Mouse (Mus musculus) mesoderm, embryonic 11.5 days (tissue): ENCODE measurements around the gene Gnptg.
A peak's percentile ranks its signal among the peaks of the same experiment; 100 is the strongest.

Experiments
- DNase-seq: peaks from one replicate; pipeline ENCODE4 v3.0.0-alpha.2; 2012; ENCODE audit warnings: low read depth, low spot score

Gnptg gene

DNA sequence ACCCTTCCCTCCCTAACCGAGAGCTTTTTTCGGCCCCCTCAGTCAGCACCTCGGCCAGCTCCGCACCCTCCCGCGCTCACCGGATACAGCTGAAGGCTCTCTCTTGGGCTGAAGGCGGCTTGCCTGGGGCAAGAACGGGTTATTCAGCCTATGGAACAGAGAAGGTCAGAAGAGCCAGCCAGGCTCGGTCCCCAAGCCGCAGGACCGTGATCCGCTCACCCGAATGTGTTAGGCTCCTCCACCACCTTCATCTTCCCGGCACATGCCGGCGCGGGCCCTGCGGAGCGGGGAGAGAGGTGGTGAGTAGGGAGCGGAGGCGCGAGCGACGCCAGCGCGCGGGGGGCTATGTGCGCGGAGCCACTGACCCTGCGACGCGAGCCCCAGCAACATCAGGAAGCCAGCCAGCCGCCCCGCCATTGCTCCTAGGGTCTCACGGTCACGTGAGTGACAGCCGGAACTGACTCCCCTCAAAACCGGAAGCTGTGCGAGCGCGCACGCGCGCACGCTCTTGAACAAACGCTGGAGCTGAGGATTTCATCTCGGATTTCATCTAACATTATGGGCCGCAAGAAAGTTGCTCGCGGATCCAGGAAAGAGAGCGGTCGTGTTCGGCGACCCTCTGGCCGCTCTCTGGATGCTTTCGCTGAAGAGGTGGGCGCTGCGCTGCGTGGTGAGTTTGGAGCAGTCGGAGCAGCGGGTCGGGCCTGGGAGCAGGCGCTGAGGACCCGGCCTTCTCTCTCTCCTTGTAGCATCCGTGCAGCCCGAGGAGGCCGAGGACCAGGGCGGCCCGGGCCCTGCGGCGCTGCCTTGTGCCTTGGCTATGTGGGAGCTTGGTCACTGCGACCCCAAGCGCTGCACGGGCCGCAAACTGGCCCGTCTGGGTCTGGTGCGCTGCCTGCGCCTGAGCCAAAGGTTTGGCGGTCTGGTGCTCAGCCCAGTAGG is at the start of gene Gnptg, which contains the start of gene Tsr3:
Gene Gnptg (minus strand): TSS at position 430 of the 942 bp plus-strand sequence.
Gene Tsr3 (plus strand): TSS at position 476 of the 942 bp plus-strand sequence.
- peak; percentile 97 for DNase-seq

DNA sequence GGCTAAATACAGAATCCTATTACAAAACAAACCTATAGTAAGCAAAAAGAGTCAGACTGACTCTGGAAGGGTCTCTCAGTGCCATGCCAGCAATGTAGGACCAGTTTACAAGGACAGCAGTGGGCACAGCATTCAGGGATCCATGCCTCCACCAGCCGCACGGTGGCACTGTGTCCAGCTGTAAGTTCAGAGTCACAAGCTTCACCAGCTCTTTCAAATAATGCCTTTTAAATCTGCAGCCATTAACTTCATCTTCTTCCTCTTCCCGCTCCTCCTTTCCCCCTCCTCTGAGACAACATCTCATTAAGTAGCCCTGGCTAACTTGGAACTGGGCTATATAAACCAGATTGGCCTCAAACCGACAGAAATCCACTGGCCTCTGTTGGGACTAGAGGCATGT is 48.9 kb upstream of the Gnptg start:
- peak; percentile 45 for DNase-seq

DNA sequence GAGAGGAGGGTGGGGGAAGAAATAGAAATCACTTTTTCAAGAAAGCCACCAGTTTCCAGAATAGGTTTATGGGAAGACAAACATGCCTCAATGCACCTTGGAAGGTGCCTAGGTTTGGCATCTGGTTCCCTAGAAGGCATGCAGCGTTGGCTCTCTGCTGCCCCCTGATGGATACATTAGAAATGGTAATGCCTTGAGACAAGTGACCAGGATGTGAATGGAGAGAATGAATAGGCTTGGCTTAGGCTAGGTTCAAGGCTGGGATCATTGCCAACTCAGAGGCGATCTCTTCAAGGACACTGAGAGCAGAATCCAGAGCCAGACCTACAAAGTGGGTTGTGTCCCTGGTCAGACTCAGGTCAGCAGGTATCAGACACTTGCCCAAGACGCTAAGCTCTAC is 45.1 kb upstream of the Gnptg start:
- peak; percentile 78 for DNase-seq

DNA sequence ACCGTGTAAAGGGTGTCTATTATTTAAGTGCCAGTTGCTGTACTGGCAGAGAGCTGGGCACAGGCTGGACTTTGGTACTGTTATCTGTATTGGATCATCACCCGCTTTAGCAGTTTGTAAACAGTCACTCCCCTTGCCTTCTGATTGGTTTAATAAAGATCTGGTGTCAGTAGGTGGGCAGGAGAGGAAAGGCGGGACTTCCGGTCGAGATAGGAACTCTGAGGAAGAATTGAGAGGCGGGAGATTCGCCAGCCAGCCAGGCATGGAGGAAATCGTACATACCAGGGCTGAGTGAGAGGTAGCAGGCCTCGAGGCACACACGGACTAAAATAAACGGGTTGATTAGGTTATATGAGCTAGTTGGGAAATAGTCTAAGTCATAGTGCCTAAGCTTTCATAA is 42.2 kb upstream of the Gnptg start:
- DNase-seq = no peak

DNA sequence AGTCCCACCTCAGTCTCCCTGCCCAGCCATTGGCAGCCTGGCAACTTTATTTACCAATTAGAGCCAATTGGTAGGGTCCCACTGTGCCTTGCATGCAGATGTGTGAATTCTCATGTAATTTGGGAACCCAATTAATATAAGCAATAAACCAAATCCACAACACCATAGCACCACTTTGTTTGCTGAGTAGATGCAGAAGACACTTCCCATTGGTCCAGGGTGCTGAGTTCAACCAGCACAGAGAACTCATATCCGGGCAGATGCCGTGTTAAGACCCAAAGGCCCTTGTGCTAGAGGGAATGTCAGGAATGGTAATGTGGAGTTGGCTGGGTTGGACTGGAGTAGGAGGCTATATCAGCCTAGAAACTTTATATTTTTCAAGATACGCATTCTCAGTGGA is 35.9 kb upstream of the Gnptg start:
- DNase-seq = no peak

DNA sequence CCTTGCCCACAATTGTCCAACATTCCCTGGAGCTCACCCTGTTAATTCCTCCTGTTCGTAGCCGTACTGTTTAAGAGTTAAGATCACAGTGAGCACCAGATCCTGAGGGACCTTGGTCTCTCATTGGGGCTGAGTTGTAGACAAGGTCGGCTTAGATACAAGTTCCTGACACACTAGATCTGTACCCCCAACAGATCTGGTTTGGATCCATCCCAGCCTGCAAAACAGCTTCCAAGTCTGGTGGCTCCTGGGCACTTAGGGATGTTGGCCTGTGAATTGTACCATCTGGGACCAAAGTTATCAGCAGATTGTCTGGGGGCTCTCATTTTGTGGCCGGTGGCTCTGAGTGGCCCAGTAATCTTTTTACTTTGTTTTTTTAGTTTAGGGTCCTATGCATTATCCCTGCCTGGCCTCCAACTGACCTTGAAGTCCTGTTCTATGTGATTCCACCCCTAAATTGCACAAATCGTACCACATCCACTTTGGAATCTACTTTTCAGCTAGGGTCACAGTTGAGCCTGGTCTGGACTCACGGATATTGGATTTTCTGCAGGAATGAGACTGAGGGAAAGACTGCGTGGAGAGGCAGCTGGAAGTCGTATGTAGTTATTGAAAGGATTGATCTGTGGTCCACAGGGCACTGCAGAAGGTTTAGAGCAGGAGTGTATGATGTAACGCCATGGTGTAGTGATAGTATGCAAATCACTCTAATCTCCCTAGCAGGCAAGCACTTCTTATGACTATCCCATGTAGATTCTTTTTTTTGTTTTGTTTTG is 34.8 kb upstream of the Gnptg start, which contains the start of gene Ube2i:
Gene Ube2i (minus strand): TSS at position 52 of the 776 bp plus-strand sequence.
- DNase-seq = no peak

DNA sequence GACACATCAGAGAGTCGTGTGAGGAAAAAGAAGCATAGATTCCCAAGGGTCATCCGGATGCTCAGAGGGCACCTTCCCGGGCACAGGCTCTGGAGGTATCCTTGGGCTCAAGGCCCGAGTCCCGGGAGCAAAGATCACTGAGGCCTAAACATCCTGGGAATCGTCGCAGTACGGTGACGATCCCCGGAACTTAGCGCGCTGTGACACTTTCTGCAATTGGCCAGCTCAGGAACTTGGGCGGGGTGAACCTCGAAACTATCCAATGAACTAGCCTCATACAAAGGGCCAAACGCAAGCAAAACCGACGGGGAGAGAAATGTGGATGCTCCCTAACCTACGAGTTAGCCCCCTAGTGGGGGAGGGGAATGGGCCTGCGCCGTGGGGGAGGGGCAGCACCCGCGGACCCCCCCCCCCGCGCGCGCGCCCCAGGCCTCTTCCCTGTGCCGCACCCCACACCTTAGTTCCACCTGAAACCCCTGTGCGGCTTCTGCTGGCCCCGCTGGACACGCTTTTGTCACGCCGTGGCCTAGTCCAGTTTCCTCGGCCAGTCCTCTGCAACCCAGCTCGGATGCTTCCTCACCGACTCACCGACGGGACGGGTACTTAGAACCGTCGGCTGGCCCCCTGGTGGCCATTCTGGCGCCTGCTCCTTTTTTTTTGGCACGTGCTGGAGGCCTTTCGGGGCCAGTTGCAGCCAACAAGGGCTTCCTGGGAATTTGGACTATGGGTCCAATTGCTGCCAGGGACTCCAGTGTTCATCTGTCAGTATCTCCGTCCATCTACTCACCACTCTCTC is 34.0 kb upstream of the Gnptg start:
- DNase-seq = peak; percentile 98

DNA sequence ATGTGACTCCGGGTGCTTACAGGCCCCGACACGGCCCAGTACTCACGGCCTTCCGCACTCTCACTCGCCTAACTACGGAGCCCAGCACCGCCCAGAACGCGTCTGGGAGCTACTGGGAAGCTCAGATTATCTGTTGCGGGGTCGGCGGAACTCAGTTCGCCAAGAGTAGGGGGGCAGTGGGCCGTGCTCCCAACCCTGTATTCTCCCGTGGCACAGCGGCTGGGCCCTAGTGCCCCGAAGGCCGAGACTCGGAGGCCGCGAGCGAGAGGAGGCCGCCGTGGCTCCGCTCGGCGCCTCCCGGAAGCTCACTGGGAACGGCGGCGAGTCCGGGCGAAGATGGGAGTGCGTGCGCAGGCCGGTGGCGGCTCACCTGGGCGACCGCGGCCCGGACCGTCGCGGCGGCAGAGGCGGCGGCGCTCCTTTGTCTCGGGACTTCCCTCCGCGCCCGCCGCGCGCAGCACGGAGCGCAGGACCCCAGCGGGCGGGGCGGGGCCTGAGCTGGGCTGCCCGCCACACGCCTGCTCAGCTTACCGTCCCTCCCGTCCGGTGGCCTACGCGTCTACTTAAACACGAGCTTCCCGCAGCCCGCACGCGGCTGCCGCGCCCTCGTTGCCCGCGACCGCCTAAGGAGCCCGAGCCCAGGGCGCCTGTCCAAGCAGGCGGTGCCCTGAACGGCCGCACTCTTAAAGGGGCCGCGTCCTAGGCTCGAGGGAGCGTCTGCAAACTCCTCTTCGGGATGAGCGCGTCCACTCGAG is 33.2 kb upstream of the Gnptg start:
- peak; percentile 92 for DNase-seq

DNA sequence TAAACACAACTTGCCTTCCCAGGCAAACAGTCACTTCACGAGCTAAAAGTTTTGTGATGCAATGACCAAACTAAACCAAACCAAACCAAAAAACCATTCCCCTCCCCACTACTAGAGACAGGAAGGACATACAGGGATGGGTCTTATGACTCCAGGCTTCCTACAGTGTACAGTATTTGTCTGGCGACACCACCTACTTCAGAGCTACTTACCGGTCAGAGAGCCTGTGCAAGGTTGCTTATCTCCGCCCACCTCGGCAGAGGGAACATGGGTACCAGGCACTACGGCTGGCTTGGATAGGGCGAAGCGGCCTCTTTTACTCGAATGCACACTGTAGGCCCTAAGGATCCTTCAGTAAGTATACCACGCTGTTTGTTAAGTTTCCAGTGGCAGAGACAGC is 32.4 kb upstream of the Gnptg start:
- DNase-seq = no peak

DNA sequence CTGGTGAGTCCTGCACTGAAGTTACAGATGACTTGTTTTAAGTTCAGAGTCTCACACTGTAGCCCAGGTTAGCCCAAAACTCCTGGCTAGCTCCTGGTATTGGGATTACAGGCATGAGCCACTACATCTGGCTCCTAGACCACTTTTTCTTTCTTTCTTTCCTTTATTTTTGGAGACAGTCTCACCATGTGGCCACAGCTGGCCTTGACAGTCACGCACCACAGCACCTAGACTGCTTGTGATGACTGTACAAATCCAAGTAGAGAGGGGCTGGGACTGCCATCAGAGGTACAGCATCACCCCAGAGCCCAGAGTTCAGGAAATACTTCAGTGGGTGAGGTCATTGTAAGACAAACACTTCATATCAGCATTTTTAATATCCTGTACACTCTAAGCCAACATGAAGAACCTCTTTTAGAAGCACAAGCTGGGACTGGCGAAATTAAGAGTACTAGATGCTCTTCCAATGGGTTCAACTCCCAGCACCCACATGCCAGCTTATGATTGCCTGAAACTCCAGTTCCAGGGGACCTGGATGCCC is 30.9 kb upstream of the Gnptg start:
- no peak for DNase-seq

DNA sequence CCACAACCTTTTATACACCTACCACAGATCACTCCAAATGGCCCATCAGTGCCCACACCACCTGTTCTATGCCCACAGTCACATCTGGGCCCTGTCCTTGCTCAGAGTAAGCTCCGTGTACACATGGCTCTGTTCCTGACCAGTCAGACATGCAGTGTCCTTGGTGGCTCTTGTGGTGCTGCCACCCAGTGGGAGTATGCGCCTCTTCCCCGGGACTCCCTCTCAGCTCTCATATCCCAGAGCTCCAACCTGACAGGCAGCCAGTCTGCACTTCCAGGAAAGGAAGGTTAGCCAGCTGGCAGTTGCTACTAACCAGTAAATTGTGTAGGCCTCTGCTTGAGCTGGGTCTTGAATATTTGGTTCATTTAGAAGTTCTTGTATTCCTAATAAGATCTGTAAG is 24.5 kb upstream of the Gnptg start:
- no peak for DNase-seq

DNA sequence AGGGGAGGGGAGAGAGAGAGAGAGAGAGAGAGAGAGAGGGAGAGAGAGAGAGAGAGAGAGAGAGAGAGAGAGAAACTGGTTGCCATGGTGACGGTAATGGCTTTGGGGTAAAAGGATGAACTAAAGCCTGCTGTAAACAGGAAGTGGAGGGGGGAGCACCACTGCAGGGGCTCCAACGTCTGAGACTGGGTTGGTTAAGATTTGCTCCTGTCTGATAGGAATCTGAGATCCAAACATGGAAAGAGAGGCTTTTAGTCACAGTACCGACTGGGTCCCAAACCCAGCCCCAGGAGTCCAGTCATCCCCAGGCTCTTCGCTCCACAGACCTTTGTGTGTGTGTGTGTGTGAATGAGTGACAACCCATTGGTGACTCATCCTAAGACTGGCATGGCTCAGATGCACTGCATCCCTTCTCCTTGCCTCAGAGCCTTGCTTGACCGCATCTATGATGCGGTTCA is 17.9 kb upstream of the Gnptg start:
- no peak for DNase-seq

DNA sequence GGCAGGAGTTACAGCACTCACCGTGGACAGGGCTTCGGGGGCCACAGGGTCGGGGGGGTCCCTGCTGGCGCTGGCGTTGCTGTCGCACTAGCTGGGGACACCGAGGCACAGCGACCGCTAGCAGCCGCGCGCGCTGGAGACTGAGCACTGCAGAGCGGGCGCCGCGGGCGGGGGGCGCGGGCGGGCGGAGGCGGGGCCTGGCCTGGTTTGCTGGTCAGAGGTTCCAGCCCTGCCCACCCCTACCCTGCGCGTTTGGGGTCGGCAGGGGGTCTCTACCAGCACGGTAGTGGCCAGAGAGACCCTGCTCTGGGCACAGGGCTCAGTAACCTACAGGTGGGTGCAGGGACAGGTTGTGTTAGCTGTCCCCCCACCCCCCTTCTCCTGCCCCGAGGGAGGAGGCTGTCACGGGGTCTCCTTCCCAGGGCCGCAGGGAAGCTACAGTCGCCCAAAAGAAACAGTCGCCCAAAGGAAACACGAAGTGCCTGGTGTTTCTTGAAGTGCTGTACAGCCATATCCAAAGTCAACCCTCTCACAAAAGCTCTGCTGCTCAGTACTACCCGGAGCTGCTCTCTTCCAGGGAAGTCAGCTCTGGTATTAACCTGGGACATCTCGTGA is 16.3 kb upstream of the Gnptg start, which contains the start of gene Baiap3:
Gene Baiap3 (minus strand): TSS at position 225 of the 615 bp plus-strand sequence.
- DNase-seq = no peak

DNA sequence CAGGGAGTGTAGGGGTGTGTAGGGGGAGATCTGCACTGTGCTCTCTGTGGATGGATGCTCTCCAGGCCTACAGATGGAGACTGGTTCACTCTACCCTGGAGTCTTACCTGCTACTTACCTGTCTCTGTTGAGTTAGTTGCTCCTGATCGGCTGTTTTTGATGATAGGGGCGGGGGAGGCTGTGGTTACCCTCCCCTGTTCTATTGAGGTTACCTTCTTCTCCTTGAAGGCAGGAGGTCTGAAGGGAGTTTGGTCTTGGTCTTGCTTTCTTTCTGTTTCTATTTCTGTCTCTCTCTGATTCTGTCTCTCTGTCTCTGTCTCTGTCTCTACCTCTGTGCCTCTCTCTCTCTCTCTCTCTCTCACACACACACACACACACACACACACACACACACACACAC is 15.2 kb upstream of the Gnptg start:
- no peak for DNase-seq

DNA sequence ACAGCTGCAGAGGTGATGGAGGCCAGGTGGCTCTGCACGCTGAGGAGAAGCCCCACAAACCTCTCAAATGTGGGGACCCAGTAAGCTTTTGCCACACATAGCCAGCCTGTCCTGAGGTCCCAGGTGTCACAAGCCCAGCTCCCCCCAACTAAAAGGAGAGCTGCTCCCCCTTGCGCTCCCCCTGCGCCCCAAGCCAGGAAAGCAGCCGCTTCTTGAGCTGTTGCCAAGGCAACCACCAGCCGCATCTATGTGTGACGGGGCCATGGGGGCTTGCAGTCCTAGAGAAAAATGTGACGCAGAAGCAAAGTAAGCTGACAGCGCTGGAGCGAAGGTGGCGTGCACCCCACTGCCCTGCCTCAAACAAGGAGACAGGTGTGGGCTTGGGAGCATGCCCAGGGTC is 13.8 kb upstream of the Gnptg start:
- DNase-seq = no peak

DNA sequence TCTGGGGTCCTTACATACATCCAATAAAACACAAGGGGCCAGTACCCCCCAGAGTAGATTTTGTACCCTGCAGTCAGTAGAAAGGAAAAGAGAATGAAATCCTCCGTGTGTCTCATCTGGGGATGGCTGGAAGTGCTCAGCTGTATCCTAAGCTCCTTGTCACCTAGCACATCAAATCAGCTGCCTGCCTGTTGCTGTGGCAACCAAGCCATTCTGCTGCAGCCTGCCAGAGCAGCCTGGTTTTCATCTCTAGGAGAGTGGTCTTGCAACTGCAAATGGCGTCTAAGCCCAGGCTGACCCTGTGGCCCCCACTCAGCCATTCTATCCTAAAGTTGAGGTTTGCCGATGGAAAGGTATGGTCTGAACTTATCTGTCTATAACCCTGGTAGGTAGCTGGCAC is 12.7 kb upstream of the Gnptg start:
- DNase-seq = no peak

DNA sequence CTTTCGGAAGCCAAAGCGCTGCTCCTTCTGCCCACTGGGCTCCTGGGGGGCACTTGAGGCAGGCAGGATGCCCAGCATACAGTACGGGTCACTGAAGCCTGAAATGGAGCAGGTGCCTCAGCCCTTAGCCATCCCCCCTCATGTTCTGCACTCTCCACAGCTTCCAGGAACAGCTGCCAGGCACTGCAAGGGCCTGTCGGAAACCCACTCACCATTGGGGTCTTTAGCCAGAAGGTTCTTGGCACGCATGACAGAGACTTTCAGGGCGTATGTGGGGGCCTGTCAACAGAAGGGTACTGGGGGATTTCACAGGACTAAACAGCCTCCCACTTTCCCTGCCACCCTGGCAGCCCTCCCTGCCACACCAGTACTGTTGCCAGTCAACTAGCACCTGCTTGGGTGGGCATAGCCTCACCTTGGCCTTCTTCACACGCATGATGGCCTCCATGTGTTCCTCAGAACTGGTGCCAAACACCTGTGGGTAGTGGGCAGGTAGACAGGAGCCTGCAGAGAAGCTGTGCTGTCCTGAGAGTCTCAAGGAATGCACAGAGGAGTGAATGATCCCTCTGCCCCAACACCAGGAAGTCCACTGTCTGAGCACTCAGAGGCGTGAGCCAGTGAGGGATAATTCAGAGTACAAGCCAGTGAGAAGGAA is 10.4 kb upstream of the Gnptg start:
- DNase-seq = no peak

DNA sequence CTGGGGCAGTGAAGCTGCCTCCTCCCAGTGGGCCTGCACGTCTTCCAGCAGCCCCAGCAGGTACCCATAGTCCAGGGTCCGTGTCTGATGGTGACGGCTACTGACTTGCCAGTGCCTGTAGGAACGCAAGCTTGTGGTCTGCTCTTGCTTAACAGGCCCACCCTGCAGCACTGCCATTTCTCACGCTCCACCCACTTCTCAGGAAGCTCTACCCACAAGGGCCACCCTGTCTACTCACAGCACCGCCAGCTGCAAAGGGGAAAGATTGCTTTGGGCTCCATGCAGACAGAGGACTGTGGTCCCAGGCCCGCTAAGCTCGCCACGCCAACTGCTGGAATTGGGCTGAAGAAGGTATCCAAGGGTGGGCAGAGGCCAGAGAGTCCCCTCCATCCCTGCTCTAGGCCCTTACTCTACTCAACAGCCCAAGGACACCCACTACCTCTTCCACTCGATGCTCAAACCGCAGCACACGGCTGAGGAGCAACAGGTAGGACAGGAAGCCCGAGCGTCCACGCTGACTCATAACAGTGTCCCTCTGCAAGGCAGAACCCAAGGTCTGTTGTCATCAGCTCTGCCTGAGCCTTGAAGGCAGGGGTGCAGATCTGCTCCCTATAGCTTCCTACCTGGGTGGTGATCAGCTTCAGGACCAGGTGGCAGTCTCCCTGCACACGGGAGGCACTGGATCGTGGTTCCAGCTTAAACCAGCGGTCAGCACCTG is 8.3 kb upstream of the Gnptg start:
- no peak for DNase-seq

DNA sequence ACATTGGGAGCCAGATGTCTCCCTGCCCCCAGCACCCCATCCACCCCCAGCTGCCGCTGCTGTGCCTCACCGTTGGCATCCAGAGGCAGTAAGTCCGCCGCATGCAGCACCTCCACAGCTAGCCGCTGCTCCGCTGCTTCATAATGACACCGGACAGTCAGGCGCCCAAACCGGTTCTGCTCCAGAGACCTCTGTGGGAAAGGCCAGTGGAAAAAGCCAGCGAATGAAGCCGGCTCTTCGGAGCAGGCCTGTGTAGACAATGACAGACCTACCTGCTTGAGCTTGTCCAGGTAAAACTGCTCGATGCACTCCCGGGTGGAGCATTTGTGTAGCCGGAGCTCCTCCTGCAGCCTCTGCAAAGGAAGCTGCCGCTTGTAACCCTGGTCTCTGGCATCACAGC is 4.3 kb upstream of the Gnptg start:
- no peak for DNase-seq
